Mouse (Mus musculus): ENCODE results near the gene Olfr1082.
"Not testable (repeated sequence)": the region's sequence is repeated elsewhere in the genome, so short reads cannot be mapped to it uniquely, and the experiment has no call there.

Gene Olfr1082

DNA sequence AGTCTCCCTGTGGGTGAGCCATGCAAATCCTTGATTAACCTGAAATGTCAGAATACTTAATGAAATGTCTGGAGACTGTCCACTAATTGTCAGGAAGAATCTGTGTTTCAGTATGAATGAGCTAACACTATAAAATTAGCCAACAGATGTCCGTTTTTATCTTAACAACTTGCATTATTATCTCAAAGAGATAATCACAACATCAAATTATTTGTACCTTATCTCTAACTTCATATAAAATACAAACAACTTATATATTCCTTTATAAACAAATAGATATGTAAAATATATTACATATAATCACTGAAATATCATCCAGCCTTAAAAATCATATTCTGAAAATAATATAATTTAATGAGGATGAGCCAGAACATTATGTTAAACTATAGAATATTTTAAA, at the start of gene Olfr1082:
TSS of gene Olfr1082 (minus strand) at position 101 of the 400 bp plus-strand sequence.
- DNase-seq (ENCODE audit: low read depth, low spot score): not testable (repeated sequence)

DNA sequence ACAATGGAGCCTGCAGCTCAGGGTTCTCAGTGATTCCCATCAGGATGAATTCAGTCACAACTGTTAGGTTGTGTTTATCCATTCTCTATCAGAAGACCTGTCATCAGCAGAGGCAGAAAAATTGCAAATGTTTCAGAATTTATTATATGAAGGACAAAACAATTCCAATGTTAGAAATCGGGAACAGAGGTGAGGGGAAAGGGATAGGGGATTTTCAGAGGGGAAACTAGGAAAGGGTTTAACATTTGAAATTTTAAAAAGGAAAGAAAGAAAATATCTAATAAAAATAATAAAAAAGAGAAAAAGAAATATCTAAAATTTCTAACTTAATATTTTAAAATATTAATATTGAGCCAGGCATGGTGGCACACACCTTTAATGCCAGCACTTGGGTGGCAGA, 40.9 kb upstream of the Olfr1082 start, which contains the start of gene Olfr1084:
TSS of gene Olfr1084 (minus strand) at position 101 of the 400 bp plus-strand sequence.
- not testable (repeated sequence) for DNase-seq (ENCODE audit: low read depth, low spot score)

DNA sequence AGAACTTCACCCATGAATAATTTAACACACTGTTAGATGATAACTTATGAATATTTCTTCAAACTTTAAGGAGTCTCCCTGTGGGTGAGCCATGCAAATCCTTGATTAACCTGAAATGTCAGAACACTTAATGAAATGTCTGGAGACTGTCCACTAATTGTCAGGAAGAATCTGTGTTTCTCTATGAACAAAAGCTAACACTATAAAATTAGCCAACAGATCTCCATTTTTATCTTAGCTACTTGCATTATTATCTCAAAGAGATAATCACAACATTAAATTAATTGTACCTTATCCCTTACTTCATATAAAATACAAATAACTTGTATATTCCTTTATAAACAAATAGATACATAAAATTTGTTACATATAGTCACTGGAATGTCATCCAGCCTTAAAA, 40.6 kb downstream of the Olfr1082 start, which contains the start of gene Olfr1080:
TSS of gene Olfr1080 (minus strand) at position 101 of the 400 bp plus-strand sequence.
- DNase-seq (ENCODE audit: low read depth, low spot score): not testable (repeated sequence)

All from WW6 (cell line).